Mouse (Mus musculus) liver, adult 2 months (tissue): ENCODE measurements around the gene Gm973. TPM values are rescaled to one million over a fixed set of nuclear protein-coding genes. Genes with fewer than 3 reads are reported as not detected.

Source experiments
- DNase-seq: peaks from one replicate; pipeline ENCODE4 v3.0.0-alpha.2; 2011; ENCODE audit warnings: low read depth, low spot score; ENCODE audit errors: extremely low read depth
- H3K27ac ChIP-seq: fragments of 200-500 bp; replicated peaks from 2 replicates; pipeline ENCODE4 v1.5.1; 2012; ENCODE audit warnings: low read depth, mild to moderate bottlenecking, control low read depth, inconsistent platforms, low read length; ENCODE audit not compliant: insufficient read depth
- H3K27me3 ChIP-seq: fragments of 200-500 bp; 2 replicates; pipeline ENCODE4 v1.6.1; 2012; ENCODE audit warnings: mild to moderate bottlenecking, moderate library complexity, low read length, inconsistent platforms; ENCODE audit not compliant: control insufficient read depth, insufficient read depth
- H3K36me3 ChIP-seq: fragments of 200-500 bp; 2 replicates; pipeline ENCODE4 v1.6.1; 2012; ENCODE audit warnings: low read length, inconsistent platforms; ENCODE audit not compliant: control insufficient read depth, insufficient read depth
- H3K4me1 ChIP-seq: fragments of 200-500 bp; 2 replicates; pipeline ENCODE4 v1.6.1; 2011; ENCODE audit warnings: low read length; ENCODE audit not compliant: control insufficient read depth, insufficient read depth
- H3K4me3 ChIP-seq: fragments of 200-500 bp; 2 replicates; pipeline ENCODE4 v1.5.1; 2011; ENCODE audit warnings: low read depth, mild to moderate bottlenecking, control low read depth, low read length, moderate library complexity; ENCODE audit not compliant: insufficient read depth
- H3K79me2 ChIP-seq: fragments of 200-500 bp; 2 replicates; pipeline ENCODE4 v1.6.1; 2012; ENCODE audit warnings: inconsistent platforms, mild to moderate bottlenecking, low read length, moderate library complexity; ENCODE audit not compliant: control insufficient read depth, insufficient read depth
- H3K9ac ChIP-seq: fragments of 200-500 bp; 2 replicates; pipeline ENCODE4 v1.6.1; 2012; ENCODE audit warnings: low read depth, mild to moderate bottlenecking, control low read depth, inconsistent platforms, low read length
- CTCF ChIP-seq: fragments of 200-500 bp; IDR thresholded peaks from 2 replicates; pipeline ENCODE4 v1.5.1; 2011; ENCODE audit warnings: low read depth, low read length, control low read depth
- POLR2A ChIP-seq: fragments of 200-500 bp; IDR thresholded peaks from 2 replicates; pipeline ENCODE4 v1.6.1; 2011; ENCODE audit warnings: low read length, control low read depth; ENCODE audit not compliant: insufficient read depth; ENCODE audit errors: extremely low read depth
- WGBS: fragments of 180-500 bp; shearing (Covaris S2); methylation state at CpG from one replicate; pipeline ENCODE4 v1.1.7; 2018; 5-methylcytosine and 5-hydroxymethylcytosine counted together
- polyA plus RNA-seq: library from polyadenylated mRNA; depleted of rRNA; stranded (reverse); fragments of >200 nt; gene quantifications from 2 replicates; pipeline ENCODE4 v1.2.3, GENCODE M21; 2012
- total RNA-seq: library from RNA; depleted of rRNA; stranded (reverse); fragments of >200 nt; gene quantifications from 2 replicates; pipeline ENCODE4 v1.2.3, GENCODE M21; 2014

The Gm973 gene
- total and polyA plus RNA-seq, 2 experiments, result not detected

GRCm38 (mm10) chr1:59595609-59596008, 79.5 kb downstream of the Gm973 start:
- no peaks in the 10 kb centered on the region for H3K36me3 ChIP-seq
- no peaks in the 10 kb centered on the region for H3K27me3 ChIP-seq
- H3K9ac ChIP-seq, result no peak overlapping the region
- no peak overlapping the region for H3K27ac ChIP-seq
- H3K4me1 ChIP-seq, result no peaks in the 10 kb centered on the region
- WGBS, result 80% methylated on average over 9 of the region's 9 CpGs
- no peak overlapping the region for H3K4me3 ChIP-seq
- TF ChIP-seq CTCF (no peak), POLR2A (no peak)
- no peak for DNase-seq
- no peaks in the 10 kb centered on the region for H3K79me2 ChIP-seq

- no peaks in the 10 kb centered on the region for H3K36me3 ChIP-seq
- H3K79me2 ChIP-seq, result no peaks in the 10 kb centered on the region
- DNase-seq, result no peak
- no peaks in the 10 kb centered on the region for H3K27me3 ChIP-seq
- H3K27ac ChIP-seq, result no peak overlapping the region
- no peak overlapping the region for H3K9ac ChIP-seq
- H3K4me3 ChIP-seq, result no peak overlapping the region
- H3K4me1 ChIP-seq, result no peaks in the 10 kb centered on the region
- 61% methylated on average over 11 of the region's 11 CpGs for WGBS
- TF ChIP-seq POLR2A (no peak), CTCF (no peak)
Measured at GRCm38 (mm10) chr1:59602531-59603416, 86.7 kb downstream of the Gm973 start.

DNA sequence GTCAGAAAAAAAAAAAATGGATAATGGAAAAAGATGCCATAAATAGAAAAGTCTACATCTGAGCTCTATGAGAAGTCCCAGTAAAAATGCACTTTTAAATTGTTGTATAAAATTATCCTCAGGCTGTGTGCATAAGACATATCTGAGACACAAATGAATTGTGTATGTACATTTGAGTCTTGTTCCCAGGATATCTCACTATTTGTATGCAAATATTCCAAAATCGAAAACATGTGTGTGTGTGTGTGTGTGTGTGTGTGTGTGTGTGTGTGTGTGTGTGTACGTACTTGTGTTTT, 87.3 kb downstream of the Gm973 start:
- H3K27me3 ChIP-seq, result no peaks in the 10 kb centered on the region
- H3K79me2 ChIP-seq, result no peaks in the 10 kb centered on the region
- H3K4me1 ChIP-seq, result no peaks in the 10 kb centered on the region
- H3K36me3 ChIP-seq, result no peaks in the 10 kb centered on the region
- no peak for DNase-seq
- no peak overlapping the region for H3K27ac ChIP-seq
- WGBS, result 87% methylated on average over 2 of the region's 2 CpGs
- TF ChIP-seq CTCF (no peak), POLR2A (no peak)
- no peak overlapping the region for H3K9ac ChIP-seq
- H3K4me3 ChIP-seq, result no peak overlapping the region

DNA sequence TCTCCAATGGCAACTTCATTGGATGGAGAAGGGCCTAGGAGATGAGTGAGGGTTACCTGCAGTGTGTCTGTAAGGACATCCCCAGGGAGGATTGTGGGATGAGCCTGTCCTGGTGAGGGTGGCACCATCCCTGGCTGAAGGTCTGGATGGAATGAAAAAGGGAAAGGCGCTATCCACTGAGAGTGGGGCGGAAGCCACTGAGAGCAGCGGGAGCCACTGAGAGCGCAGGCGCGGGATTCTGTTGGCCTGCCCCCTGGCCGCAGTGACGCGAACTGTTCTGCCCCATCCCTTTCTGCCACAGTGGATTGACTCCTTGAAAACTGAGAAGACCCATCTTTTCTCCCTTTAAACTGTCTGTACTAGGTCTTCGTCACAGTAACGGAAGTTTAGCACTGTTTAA, 87.8 kb downstream of the Gm973 start:
- Histone ChIP-seq H3K4me3 (no peak overlapping the region), H3K36me3 (no peaks in the 10 kb centered on the region), H3K9ac (no peak overlapping the region), H3K79me2 (no peaks in the 10 kb centered on the region), H3K27ac (no peak overlapping the region), H3K27me3 (no peaks in the 10 kb centered on the region), H3K4me1 (no peaks in the 10 kb centered on the region)
- TF ChIP-seq POLR2A, result no peak
- TF ChIP-seq CTCF, result peak; percentile 48; the same call in 1 of the 2 replicates
- WGBS, result 61% methylated on average over 11 of the region's 11 CpGs
- DNase-seq, result no peak

DNA sequence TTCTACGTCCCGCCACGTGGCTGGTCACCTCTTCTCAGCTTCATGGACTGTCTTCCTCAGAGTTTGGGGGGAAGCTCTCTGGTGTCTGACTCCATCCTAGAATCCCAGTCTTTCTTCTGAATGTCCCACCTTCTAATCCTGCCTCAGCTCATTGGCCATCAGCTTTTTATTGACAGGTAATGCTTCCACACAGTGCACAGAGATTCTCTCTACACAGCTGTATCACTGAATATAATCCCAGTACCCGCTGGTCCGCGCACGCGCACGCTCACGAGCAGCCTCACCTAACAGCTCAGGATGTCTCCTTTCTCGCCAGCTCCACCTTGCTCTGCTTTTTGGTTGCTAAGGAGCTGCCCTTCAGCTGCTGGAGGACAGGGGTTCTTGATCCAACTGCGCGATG, 90.4 kb downstream of the Gm973 start:
- Histone ChIP-seq H3K36me3 (no peaks in the 10 kb centered on the region), H3K27ac (no peak overlapping the region), H3K9ac (no peak overlapping the region), H3K4me1 (no peaks in the 10 kb centered on the region), H3K4me3 (no peak overlapping the region), H3K27me3 (no peaks in the 10 kb centered on the region), H3K79me2 (no peaks in the 10 kb centered on the region)
- no peak for TF ChIP-seq CTCF
- TF ChIP-seq POLR2A, result no peak
- no peak for DNase-seq
- 94% methylated on average over 13 of the region's 13 CpGs for WGBS

DNA sequence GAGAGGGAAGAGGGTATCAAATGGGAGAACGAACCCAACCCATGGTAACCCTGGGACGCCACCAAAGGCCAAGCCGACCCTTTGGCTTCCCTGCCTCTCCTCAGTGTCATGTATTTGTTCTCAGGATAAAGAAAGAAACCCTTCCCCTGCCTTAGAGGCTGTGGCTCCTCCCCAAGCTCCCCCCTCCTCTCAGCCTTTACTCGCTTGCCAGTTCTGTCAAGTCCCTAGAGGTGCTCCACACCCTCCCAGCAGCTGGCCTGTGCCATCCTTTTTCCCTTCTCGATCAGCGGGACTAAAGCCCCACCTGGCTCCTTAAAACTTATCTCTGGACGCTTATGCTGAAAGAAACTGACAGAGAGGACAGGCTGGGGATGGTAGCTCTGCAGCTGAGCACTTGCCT, 91.0 kb downstream of the Gm973 start:
- H3K4me3 ChIP-seq, result no peak overlapping the region
- no peak overlapping the region for H3K9ac ChIP-seq
- no peaks in the 10 kb centered on the region for H3K27me3 ChIP-seq
- WGBS, result 75% methylated on average over 7 of the region's 7 CpGs
- no peak overlapping the region for H3K27ac ChIP-seq
- no peaks in the 10 kb centered on the region for H3K36me3 ChIP-seq
- TF ChIP-seq POLR2A (no peak), CTCF (no peak)
- no peaks in the 10 kb centered on the region for H3K79me2 ChIP-seq
- no peak for DNase-seq
- H3K4me1 ChIP-seq, result no peaks in the 10 kb centered on the region
